Mouse (Mus musculus) liver, embryonic 14.5 days (tissue): ENCODE data around the gene Rad51. TPM values are rescaled to one million over a fixed set of nuclear protein-coding genes. Genes with fewer than 3 reads are reported as not detected.

Experiments used
- ATAC-seq: fragments of 200-750 bp; cut with Nextera tagmentation; 2 replicates; pipeline ENCODE4 v1.8.0; 2017; ENCODE audit warnings: moderate number of reproducible peaks, mild to moderate bottlenecking, moderate library complexity; ENCODE audit not compliant: insufficient read depth
- DNase-seq, 3 experiments: peaks; one replicate each; pipeline ENCODE4 v3.0.0-alpha.2; 2012 to 2013; ENCODE audit warnings: low read depth in 3 of 3, low spot score in 3 of 3
- H3K27ac ChIP-seq: fragments of 300-500 bp; sonication (generic); 2 replicates; pipeline ENCODE4 v1.5.1; 2014; ENCODE audit warnings: moderate library complexity, mild to moderate bottlenecking, control low read depth, inconsistent platforms
- H3K27me3 ChIP-seq: fragments of 300-500 bp; sonication (generic); 2 replicates; pipeline ENCODE4 v1.6.1; 2014; ENCODE audit warnings: mild to moderate bottlenecking, low read length, moderate library complexity; ENCODE audit not compliant: control insufficient read depth, insufficient read depth
- H3K36me3 ChIP-seq: fragments of 300-500 bp; sonication (generic); replicated peaks from 2 replicates; pipeline ENCODE4 v1.6.1; 2014; ENCODE audit warnings: low read depth; ENCODE audit not compliant: control insufficient read depth, insufficient read depth
- H3K4me1 ChIP-seq, 2 experiments: fragments of 200-500 bp in 1 of 2; fragments of 300-500 bp in 1 of 2; sonication (generic) in 1 of 2; replicated peaks; 2 replicates each; pipeline ENCODE4 v1.6.1; 2012 to 2014; ENCODE audit warnings: antibody characterized with exemption in 1 of 2, inconsistent platforms in 1 of 2, low read length in 1 of 2; ENCODE audit not compliant: control insufficient read depth in 2 of 2, insufficient read depth in 2 of 2
- H3K4me2 ChIP-seq: fragments of 300-500 bp; sonication (generic); 2 replicates; pipeline ENCODE4 v1.6.1; 2014; ENCODE audit warnings: low read depth, mild to moderate bottlenecking, control low read depth, moderate library complexity
- H3K4me3 ChIP-seq, 2 experiments: fragments of 200-500 bp in 1 of 2; fragments of 300-500 bp in 1 of 2; sonication (generic) in 1 of 2; 2 replicates each; pipeline ENCODE4 v1.5.1; 2012 to 2014; ENCODE audit warnings: low read depth in 2 of 2, low read length in 2 of 2, mild to moderate bottlenecking in 2 of 2, control low read depth in 1 of 2, inconsistent platforms in 1 of 2, moderate library complexity in 1 of 2; ENCODE audit not compliant: insufficient read depth in 1 of 2
- H3K9ac ChIP-seq: fragments of 300-500 bp; sonication (generic); replicated peaks from 2 replicates; pipeline ENCODE4 v1.6.1; 2014; ENCODE audit warnings: mild to moderate bottlenecking, control low read depth, moderate library complexity
- H3K9me3 ChIP-seq: fragments of 300-500 bp; sonication (generic); 2 replicates; pipeline ENCODE4 v1.6.1; 2016; ENCODE audit warnings: low read length, mixed read lengths; ENCODE audit not compliant: control insufficient read depth
- CTCF ChIP-seq: IDR thresholded peaks from 2 replicates; pipeline ENCODE4 v1.5.1; 2016; ENCODE audit warnings: antibody characterized with exemption, low read depth, control low read depth
- EP300 ChIP-seq: IDR thresholded peaks from 2 replicates; pipeline ENCODE4 v1.6.1; 2016; ENCODE audit warnings: antibody characterized with exemption, low read depth
- WGBS: fragments of 180-500 bp; shearing (Covaris S2); extraction: QIAGEN DNeasy Blood & Tissue Kit; methylation state at CpG from one replicate; pipeline ENCODE4 v1.1.7; 2014; ENCODE audit not compliant: insufficient replicate concordance; 5-methylcytosine and 5-hydroxymethylcytosine counted together
- polyA plus RNA-seq, 2 experiments: library from polyadenylated mRNA; depleted of rRNA in 1 of 2; stranded (reverse) in 1 of 2; unstranded in 1 of 2; fragments of >200 nt; fragmentation: Nextera tagmentation in 1 of 2; extraction: Ambion mirVana in 1 of 2; gene quantifications; 2 replicates each; pipeline versions ENCODE4 v1.2.1 to v1.2.3; 2012 to 2014

The Rad51 gene
- polyA plus RNA-seq, 2 experiments: 28.7 to 35.7 TPM

GRCm38 (mm10) chr2:119146435-119146834 is 33.8 kb downstream of the Rad51 start:
- no peak overlapping the region for H3K9ac ChIP-seq
- H3K27me3 ChIP-seq: no peaks in the 10 kb centered on the region
- H3K4me2 ChIP-seq: no peak overlapping the region
- H3K27ac ChIP-seq: no peak overlapping the region
- ATAC-seq: no peak
- no peak for DNase-seq
- peaks cover 95% of the 10 kb centered on the region for H3K36me3 ChIP-seq
- no peaks in the 10 kb centered on the region for H3K4me1 ChIP-seq
- WGBS: 82% methylated on average over 6 of the region's 6 CpGs
- H3K4me3 ChIP-seq: no peak overlapping the region
- no peak for TF ChIP-seq CTCF
- TF ChIP-seq EP300: no peak
- H3K9me3 ChIP-seq: no peaks in the 10 kb centered on the region

GRCm38 (mm10) chr2:119147160-119147678 is 34.6 kb downstream of the Rad51 start:
- peaks cover 94% of the 10 kb centered on the region for H3K36me3 ChIP-seq
- no peaks in the 10 kb centered on the region for H3K4me1 ChIP-seq
- WGBS: 89% methylated on average over 22 of the region's 22 CpGs
- DNase-seq: no peak
- no peaks in the 10 kb centered on the region for H3K27me3 ChIP-seq
- H3K9me3 ChIP-seq: no peaks in the 10 kb centered on the region
- no peak overlapping the region for H3K27ac ChIP-seq
- TF ChIP-seq CTCF (no peak), EP300 (no peak)
- H3K9ac ChIP-seq: no peak overlapping the region
- no peak overlapping the region for H3K4me3 ChIP-seq
- no peak overlapping the region for H3K4me2 ChIP-seq
- no peak for ATAC-seq

- no peak overlapping the region for H3K4me3 ChIP-seq
- ATAC-seq: no peak
- H3K27ac ChIP-seq: no peak overlapping the region
- H3K27me3 ChIP-seq: no peaks in the 10 kb centered on the region
- H3K36me3 ChIP-seq: peaks cover 94% of the 10 kb centered on the region
- no peak overlapping the region for H3K9ac ChIP-seq
- H3K4me2 ChIP-seq: no peak overlapping the region
- H3K9me3 ChIP-seq: no peaks in the 10 kb centered on the region
- TF ChIP-seq EP300 (no peak), CTCF (no peak)
- 90% methylated on average over 8 of the region's 8 CpGs for WGBS
- no peak for DNase-seq
- no peaks in the 10 kb centered on the region; a peak in 1 of 4 replicates for H3K4me1 ChIP-seq
These were observed 35.2 kb downstream of the Rad51 start for GRCm38 (mm10) chr2:119147775-119148174.

- TF ChIP-seq CTCF (no peak), EP300 (no peak)
These were observed 39.7 kb downstream of the Rad51 start for GRCm38 (mm10) chr2:119152255-119152654.

GRCm38 (mm10) chr2:119154683-119155082 is 42.1 kb downstream of the Rad51 start:
- ATAC-seq (peak; percentile 29), DNase-seq (peak in 1 of 3 experiments; percentile 43)
- 50% methylated on average over 2 of the region's 2 CpGs for WGBS
- Histone ChIP-seq H3K27me3 (no peaks in the 10 kb centered on the region), H3K9me3 (no peaks in the 10 kb centered on the region), H3K9ac (peak overlapping the region; percentile 98), H3K4me1 (peaks cover 23 to 24% of the 10 kb centered on the region in 2 experiments), H3K4me2 (peak overlapping the region; percentile 96), H3K36me3 (peaks cover 46% of the 10 kb centered on the region), H3K4me3 (peak overlapping the region; percentile 55 to 100), H3K27ac (peak overlapping the region; percentile 97)
- TF ChIP-seq EP300: no peak
- no peak for TF ChIP-seq CTCF

More at GRCm38 (mm10) chr2:119152255-119152654, 39.7 kb downstream of the Rad51 start:
- H3K27me3 ChIP-seq: no peaks in the 10 kb centered on the region
- no peak overlapping the region for H3K4me3 ChIP-seq
- DNase-seq: no peak
- H3K9ac ChIP-seq: no peak overlapping the region
- H3K4me1 ChIP-seq: peaks cover 19 to 21% of the 10 kb centered on the region in 2 experiments
- no peak overlapping the region for H3K4me2 ChIP-seq
- H3K9me3 ChIP-seq: no peaks in the 10 kb centered on the region
- H3K36me3 ChIP-seq: peaks cover 69% of the 10 kb centered on the region
- H3K27ac ChIP-seq: no peak overlapping the region
- ATAC-seq: no peak
- 47% methylated on average over 6 of the region's 6 CpGs for WGBS
